Mouse (Mus musculus) lung, embryonic 14.5 days (tissue): Measurements from ENCODE around the gene Pnpla7. TPM values are rescaled to one million over a fixed set of nuclear protein-coding genes. Genes with fewer than 3 reads are reported as not detected.

Experiments
- ATAC-seq: fragments of 200-750 bp; cut with Nextera tagmentation; 2 replicates; pipeline ENCODE4 v1.8.0; 2017; ENCODE audit warnings: mild to moderate bottlenecking, moderate TSS enrichment, moderate library complexity; ENCODE audit not compliant: insufficient read depth
- DNase-seq: peaks from one replicate; pipeline ENCODE4 v3.0.0-alpha.2; 2015
- H3K27ac ChIP-seq: fragments of 300-500 bp; sonication (generic); 2 replicates; pipeline ENCODE4 v1.5.1; 2014; ENCODE audit warnings: low read depth, mild to moderate bottlenecking, moderate library complexity
- H3K27me3 ChIP-seq: fragments of 300-500 bp; sonication (generic); 2 replicates; pipeline ENCODE4 v1.6.1; 2014; ENCODE audit warnings: low read length, control low read depth; ENCODE audit not compliant: insufficient read depth
- H3K36me3 ChIP-seq: fragments of 300-500 bp; sonication (generic); 2 replicates; pipeline ENCODE4 v1.6.1; 2014; ENCODE audit warnings: control low read depth; ENCODE audit not compliant: insufficient read depth
- H3K4me1 ChIP-seq: fragments of 300-500 bp; sonication (generic); 2 replicates; pipeline ENCODE4 v1.6.1; 2014; ENCODE audit warnings: antibody characterized with exemption, control low read depth; ENCODE audit not compliant: insufficient read depth
- H3K4me2 ChIP-seq: fragments of 300-500 bp; sonication (generic); 2 replicates; pipeline ENCODE4 v1.6.1; 2014; ENCODE audit warnings: mild to moderate bottlenecking
- H3K4me3 ChIP-seq: fragments of 300-500 bp; sonication (generic); 2 replicates; pipeline ENCODE4 v1.5.1; 2014; ENCODE audit warnings: low read depth, low read length
- H3K9ac ChIP-seq: fragments of 300-500 bp; sonication (generic); 2 replicates; pipeline ENCODE4 v1.6.1; 2014
- H3K9me3 ChIP-seq: fragments of 300-500 bp; sonication (generic); 2 replicates; pipeline ENCODE4 v1.6.1; 2016; ENCODE audit warnings: low read depth, low read length, control low read depth
- CTCF ChIP-seq: IDR thresholded peaks from 2 replicates; pipeline ENCODE4 v1.5.1; 2016; ENCODE audit warnings: antibody characterized with exemption, low read depth
- WGBS: fragments of 180-500 bp; shearing (Covaris S2); extraction: QIAGEN DNeasy Blood & Tissue Kit; methylation state at CpG from one replicate; pipeline ENCODE4 v1.1.7; 2014; 5-methylcytosine and 5-hydroxymethylcytosine counted together
- microRNA-seq: library from miRNA; unstranded; fragments of <30 nt; microRNA quantifications from one replicate; pipeline ENCODE4, GENCODE M21; 2016; ENCODE audit warnings: borderline number of aligned reads
- polyA plus RNA-seq: library from polyadenylated mRNA; unstranded; fragments of >200 nt; fragmentation: Nextera tagmentation; extraction: Ambion mirVana; gene quantifications from 2 replicates; pipeline ENCODE4 v1.2.1, GENCODE M21; 2014

Gene Pnpla7
- polyA plus RNA-seq, 1 experiment from 2014 or later, result 6.6 TPM

- no peak for TF ChIP-seq CTCF
- Histone ChIP-seq H3K4me3 (no peak overlapping the region), H3K27ac (no peak overlapping the region), H3K4me2 (no peak overlapping the region), H3K4me1 (no peaks in the 10 kb centered on the region), H3K27me3 (no peaks in the 10 kb centered on the region), H3K9ac (no peak overlapping the region), H3K9me3 (no peaks in the 10 kb centered on the region), H3K36me3 (no peaks in the 10 kb centered on the region)
- WGBS, result 82% methylated on average over 3 of the region's 3 CpGs
- DNase-seq (no peak), ATAC-seq (no peak)
Measured at GRCm38 (mm10) chr2:25088636-25089035, 112.8 kb downstream of the Pnpla7 start.

- Histone ChIP-seq H3K27me3 (0 out of 2 replicates have a peak, but pooled peaks cover 7% of the 10 kb centered on the region), H3K36me3 (no peaks in the 10 kb centered on the region), H3K9me3 (no peaks in the 10 kb centered on the region), H3K4me3 (peak overlapping the region; percentile 14; the same call in 1 of the 2 replicates), H3K9ac (0 out of 2 replicates have a peak overlapping the region, but pooled peaks have one; percentile 3), H3K4me2 (peak overlapping the region; percentile 49), H3K4me1 (no peaks in the 10 kb centered on the region), H3K27ac (no peak overlapping the region)
- TF ChIP-seq CTCF, result no peak
- DNase-seq (no peak), ATAC-seq (peak; percentile 45)
- 38% methylated on average over 17 of the region's 17 CpGs for WGBS
Measured at GRCm38 (mm10) chr2:25094785-25095108, 118.9 kb downstream of the Pnpla7 start.

GRCm38 (mm10) chr2:25095109-25095850 lies 119.4 kb downstream of the Pnpla7 start, which contains the start of gene Noxa1:
Gene Noxa1, minus strand, starts transcription at chr2:25095149.
- no peaks in the 10 kb centered on the region for H3K36me3 ChIP-seq
- WGBS, result 34% methylated on average over 28 of the region's 28 CpGs
- 0 out of 2 replicates have a peak within 1 kb of the TSS, but pooled peaks have one; percentile 3 for H3K9ac ChIP-seq
- no peak within 1 kb of the TSS for H3K27ac ChIP-seq
- 0 out of 2 replicates have a peak, but pooled peaks cover 7% of the 10 kb centered on the region for H3K27me3 ChIP-seq
- peak; percentile 39 for TF ChIP-seq CTCF
- peak within 1 kb of the TSS; percentile 49 for H3K4me2 ChIP-seq
- H3K4me3 ChIP-seq, result peak within 1 kb of the TSS; percentile 14; the same call in 1 of the 2 replicates
- peak; percentile 61 for DNase-seq
- H3K4me1 ChIP-seq, result no peaks in the 10 kb centered on the region
- ATAC-seq, result peak; percentile 87
- H3K9me3 ChIP-seq, result no peaks in the 10 kb centered on the region

- Histone ChIP-seq H3K9ac (no peak overlapping the region), H3K4me2 (no peak overlapping the region), H3K9me3 (no peaks in the 10 kb centered on the region), H3K4me3 (no peak overlapping the region), H3K4me1 (no peaks in the 10 kb centered on the region), H3K27me3 (0 out of 2 replicates have a peak, but pooled peaks cover 7% of the 10 kb centered on the region), H3K27ac (no peak overlapping the region), H3K36me3 (no peaks in the 10 kb centered on the region)
- 46% methylated on average over 3 of the region's 3 CpGs for WGBS
- DNase-seq (no peak), ATAC-seq (no peak)
- no peak for TF ChIP-seq CTCF
Measured at GRCm38 (mm10) chr2:25098005-25098615, 122.3 kb downstream of the Pnpla7 start.

- H3K9ac ChIP-seq, result no peak overlapping the region
- no peak overlapping the region for H3K27ac ChIP-seq
- DNase-seq (peak; percentile 60), ATAC-seq (no peak)
- H3K4me1 ChIP-seq, result no peaks in the 10 kb centered on the region
- 54% methylated on average over 5 of the region's 5 CpGs for WGBS
- H3K9me3 ChIP-seq, result no peaks in the 10 kb centered on the region
- H3K27me3 ChIP-seq, result 0 out of 2 replicates have a peak, but pooled peaks cover 7% of the 10 kb centered on the region
- H3K36me3 ChIP-seq, result no peaks in the 10 kb centered on the region
- no peak overlapping the region for H3K4me2 ChIP-seq
- peak; percentile 52 for TF ChIP-seq CTCF
- no peak overlapping the region for H3K4me3 ChIP-seq
Measured at GRCm38 (mm10) chr2:25098956-25099355, 123.1 kb downstream of the Pnpla7 start.

- 65% methylated on average over 3 of the region's 3 CpGs for WGBS
- Histone ChIP-seq H3K27ac (no peak overlapping the region), H3K36me3 (no peaks in the 10 kb centered on the region), H3K4me2 (no peak overlapping the region), H3K27me3 (no peaks in the 10 kb centered on the region), H3K9ac (no peak overlapping the region), H3K4me1 (no peaks in the 10 kb centered on the region), H3K4me3 (no peak overlapping the region), H3K9me3 (no peaks in the 10 kb centered on the region)
- DNase-seq, result no peak
- ATAC-seq, result no peak
- TF ChIP-seq CTCF, result no peak
Measured at GRCm38 (mm10) chr2:25099703-25100102, 123.9 kb downstream of the Pnpla7 start.

Small RNA genes within 50 kb of the gene (microRNA-seq; reads per million reads assigned to microRNA genes)
- gene Gm22875 (not detected), gene Gm24328 (not detected), gene Mir7664 (not detected)

Other genes starting within 250 kb of the Pnpla7 start
- 0.05 and 0.15 TPM in 2 replicates for gene Cacna1b, start 212.9 kb upstream of the Pnpla7 start, polyA plus RNA-seq
- 89.2 and 94.5 TPM in 2 replicates for gene Ehmt1, start 56.4 kb upstream of the Pnpla7 start, polyA plus RNA-seq
- gene Arrdc1, start 40.8 kb upstream of the Pnpla7 start, polyA plus RNA-seq, result 76.4 and 79.2 TPM in 2 replicates
- gene Zmynd19, start 26.2 kb upstream of the Pnpla7 start, polyA plus RNA-seq, result 20.8 and 23.3 TPM in 2 replicates
- 26.4 and 29.3 TPM in 2 replicates for gene Dph7, start 13.6 kb upstream of the Pnpla7 start, polyA plus RNA-seq
- 106 and 115 TPM in 2 replicates for gene Mrpl41, start 935 bp upstream of the Pnpla7 start, polyA plus RNA-seq
- 59.9 and 67.8 TPM in 2 replicates for gene Nsmf, start 78.3 kb downstream of the Pnpla7 start, polyA plus RNA-seq
- gene Entpd8, start 104.3 kb downstream of the Pnpla7 start, polyA plus RNA-seq, result not detected in 2 replicates
- 0.41 and 0.68 TPM in 2 replicates for gene Noxa1, start 119.1 kb downstream of the Pnpla7 start, polyA plus RNA-seq
- 13.7 and 14.9 TPM in 2 replicates for gene Nrarp, start 204.7 kb downstream of the Pnpla7 start, polyA plus RNA-seq
- gene Tor4a, start 220.9 kb downstream of the Pnpla7 start, polyA plus RNA-seq, result 7.5 and 8.2 TPM in 2 replicates
- 96.6 and 108 TPM in 2 replicates for gene Nelfb, start 235.5 kb downstream of the Pnpla7 start, polyA plus RNA-seq
- gene Stpg3, start 238.6 kb downstream of the Pnpla7 start, polyA plus RNA-seq, result not detected in 2 replicates
- 0.47 TPM in 1 of 2 replicates, not detected in the other for gene Fam166a, start 242.7 kb downstream of the Pnpla7 start, polyA plus RNA-seq
- 593 and 610 TPM in 2 replicates for gene Tubb4b, start 248.7 kb downstream of the Pnpla7 start, polyA plus RNA-seq